Mouse (Mus musculus) CH12.LX (cell line): ENCODE data around the gene Ttll11.

ENCODE experiments used
- CHD1 ChIP-seq: IDR thresholded peaks from 2 replicates; pipeline ENCODE4 v1.6.1; 2012; ENCODE audit warnings: low read depth, low read length, improper control_type of control experiment, inconsistent platforms
- CTCF ChIP-seq, 2 experiments: IDR thresholded peaks in 1 of 2; conservative IDR thresholded peaks in 1 of 2; 2 replicates each; pipeline ENCODE4 v1.5.1; 2011 to 2012; ENCODE audit warnings: low read depth in 2 of 2, low read length in 2 of 2, improper control_type of control experiment in 1 of 2, inconsistent platforms in 1 of 2, mild to moderate bottlenecking in 1 of 2, moderate library complexity in 1 of 2
- EP300 ChIP-seq: IDR thresholded peaks from 2 replicates; pipeline ENCODE4 v1.6.1; 2011; ENCODE audit warnings: low read length, improper control_type of control experiment
- GABPA ChIP-seq: IDR thresholded peaks from 2 replicates; pipeline ENCODE4 v1.6.1; 2012; ENCODE audit warnings: low read depth, low read length, improper control_type of control experiment, inconsistent platforms; ENCODE audit not compliant: insufficient replicate concordance
- KAT2A ChIP-seq: IDR thresholded peaks from 2 replicates; pipeline ENCODE4 v1.6.1; 2012; ENCODE audit warnings: low read length, improper control_type of control experiment, inconsistent platforms; ENCODE audit not compliant: insufficient replicate concordance
- MAX ChIP-seq: IDR thresholded peaks from 2 replicates; pipeline ENCODE4 v1.6.1; 2011; ENCODE audit warnings: low read length, improper control_type of control experiment
- POLR2A ChIP-seq: IDR thresholded peaks from 2 replicates; pipeline ENCODE4 v1.6.1; 2011; ENCODE audit warnings: low read depth, mild to moderate bottlenecking, improper control_type of control experiment, low read length
- RCOR1 ChIP-seq: conservative IDR thresholded peaks from 2 replicates; pipeline ENCODE4 v1.6.1; 2012; ENCODE audit warnings: low read depth, mild to moderate bottlenecking, inconsistent platforms, low read length, improper control_type of control experiment
- SIN3A ChIP-seq: IDR thresholded peaks from 2 replicates; pipeline ENCODE4 v1.6.1; 2012; ENCODE audit warnings: low read length, improper control_type of control experiment, inconsistent platforms
- ZC3H11A ChIP-seq: IDR thresholded peaks from 2 replicates; pipeline ENCODE4 v1.6.1; 2012; ENCODE audit warnings: low read depth, mild to moderate bottlenecking, inconsistent platforms, low read length, improper control_type of control experiment
- ZMIZ1 ChIP-seq: IDR thresholded peaks from 2 replicates; pipeline ENCODE4 v1.6.1; 2012; ENCODE audit warnings: low read depth, mild to moderate bottlenecking, inconsistent platforms, low read length, improper control_type of control experiment

DNA sequence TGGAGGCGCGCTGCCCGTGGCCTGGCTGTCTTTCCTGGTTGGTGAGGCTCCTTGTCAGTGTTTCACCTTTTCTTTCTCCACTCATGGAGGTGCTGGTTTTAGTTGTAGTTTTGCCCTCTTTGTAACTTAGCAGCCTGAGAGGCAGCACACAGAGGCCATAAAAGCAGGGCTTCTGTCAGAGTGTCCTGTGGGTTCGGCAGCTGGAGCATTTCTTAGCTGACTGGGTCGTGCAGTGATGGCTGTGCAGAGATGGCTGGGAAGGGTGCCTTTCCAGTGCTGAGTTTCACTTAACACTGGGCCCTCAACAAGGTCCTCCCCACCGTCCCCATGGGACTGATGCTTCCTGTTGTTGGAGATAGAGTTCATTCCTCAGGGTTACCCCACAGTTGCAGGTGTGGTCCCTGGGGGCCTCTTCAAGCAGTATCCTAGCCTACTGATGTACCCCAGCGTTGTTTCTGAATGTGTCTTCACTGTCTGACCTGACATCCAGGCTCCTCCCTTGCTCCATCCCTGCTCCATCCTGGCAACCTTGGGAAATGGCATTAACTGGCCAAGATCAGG lies 242.2 kb downstream of the Ttll11 start:
- no peak for TF ChIP-seq CTCF (conservative IDR thresholded peaks at IDR 0.05 in 1 of 2, IDR thresholded peaks at IDR 0.05 in 1 of 2; ENCODE audit: low read depth in 2 of 2, low read length in 2 of 2)
- TF ChIP-seq RCOR1: peak; percentile 69; the same call in 1 of the 2 replicates
- TF ChIP-seq POLR2A: no peak
- TF ChIP-seq CHD1: no peak
- no peak for TF ChIP-seq ZC3H11A
- peak; percentile 62 for TF ChIP-seq MAX
- peak; percentile 94 for TF ChIP-seq EP300
- 0 out of 2 replicates have a peak, but pooled peaks have one; percentile 53 for TF ChIP-seq ZMIZ1
- TF ChIP-seq GABPA: no peak
- peak; percentile 71 for TF ChIP-seq SIN3A
- TF ChIP-seq KAT2A: peak; percentile 76; the same call in 1 of the 2 replicates
